Mouse (Mus musculus): ENCODE measurements around the gene Ugt1a8.

DNA sequence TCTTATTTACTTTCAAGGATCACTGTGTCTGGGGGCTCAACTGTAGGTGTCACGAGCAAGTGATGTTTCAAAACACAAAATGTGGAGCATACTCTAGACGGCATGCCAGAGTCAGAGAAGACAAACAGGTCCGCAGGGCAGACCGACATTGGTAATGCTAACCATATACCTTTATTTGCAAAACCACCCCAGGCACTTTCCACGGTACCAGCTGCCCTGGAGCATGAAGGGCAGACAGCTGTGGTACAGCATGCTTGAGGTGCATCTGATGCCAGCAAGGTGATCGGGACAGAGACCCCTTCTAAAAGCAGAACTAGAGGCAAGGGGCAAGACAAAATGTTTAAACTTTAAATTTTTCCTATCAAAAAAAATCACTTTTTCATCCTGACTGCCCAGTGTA, 175.3 kb downstream of the Ugt1a8 start:
- TF ChIP-seq POLR2A (IDR thresholded peaks at IDR 0.05; ENCODE audit: insufficient read depth, low read depth, low read length) (no peak), CTCF (IDR thresholded peaks at IDR 0.05) (no peak), EP300 (IDR thresholded peaks at IDR 0.05; ENCODE audit: insufficient read depth, low read depth, low read length) (no peak)
